Mouse (Mus musculus) left cerebral cortex, adult 9 months (tissue): ENCODE measurements around the gene Macrod2.

Source experiments
- DNase-seq, 2 experiments: peaks; one replicate each; pipeline ENCODE4 v3.0.0; 2022; ENCODE audit warnings: low spot score in 2 of 2

Macrod2 gene

GRCm38 (mm10) chr2:140906123-140906522, 511.0 kb downstream of the Macrod2 start:
- no peak for DNase-seq

GRCm38 (mm10) chr2:140911463-140911862, 516.4 kb downstream of the Macrod2 start:
- no peak for DNase-seq

- no peak for DNase-seq
These were observed 517.1 kb downstream of the Macrod2 start for GRCm38 (mm10) chr2:140912179-140912578.

- no peak for DNase-seq
These were observed 517.8 kb downstream of the Macrod2 start for GRCm38 (mm10) chr2:140912931-140913330.

- no peak for DNase-seq
These were observed 518.7 kb downstream of the Macrod2 start for GRCm38 (mm10) chr2:140913679-140914412.

- DNase-seq: no peak
These were observed 531.8 kb downstream of the Macrod2 start for GRCm38 (mm10) chr2:140926922-140927321.

- DNase-seq: no peak
These were observed 539.4 kb downstream of the Macrod2 start for GRCm38 (mm10) chr2:140934483-140934882.

GRCm38 (mm10) chr2:140949461-140949860, 554.4 kb downstream of the Macrod2 start:
- no peak for DNase-seq

GRCm38 (mm10) chr2:140959246-140959645, 564.1 kb downstream of the Macrod2 start:
- DNase-seq: no peak

- no peak for DNase-seq
These were observed 575.1 kb downstream of the Macrod2 start for GRCm38 (mm10) chr2:140970181-140970580.

GRCm38 (mm10) chr2:140971845-140972244, 576.7 kb downstream of the Macrod2 start:
- DNase-seq: no peak

- DNase-seq: no peak
These were observed 590.7 kb downstream of the Macrod2 start for GRCm38 (mm10) chr2:140985670-140986372.

- no peak for DNase-seq
These were observed 608.7 kb downstream of the Macrod2 start for GRCm38 (mm10) chr2:141003846-141004245.

GRCm38 (mm10) chr2:141004326-141004725, 609.2 kb downstream of the Macrod2 start:
- DNase-seq: no peak

GRCm38 (mm10) chr2:141005616-141006015, 610.5 kb downstream of the Macrod2 start:
- no peak for DNase-seq

GRCm38 (mm10) chr2:141007725-141008124, 612.6 kb downstream of the Macrod2 start:
- peak in 1 of 2 experiments; percentile 2 for DNase-seq

- DNase-seq: peak in 1 of 2 experiments; percentile 9
These were observed 613.3 kb downstream of the Macrod2 start for GRCm38 (mm10) chr2:141008458-141008857.

- no peak for DNase-seq
These were observed 618.5 kb downstream of the Macrod2 start for GRCm38 (mm10) chr2:141013443-141014165.

GRCm38 (mm10) chr2:141022971-141023370, 627.9 kb downstream of the Macrod2 start:
- no peak for DNase-seq

GRCm38 (mm10) chr2:141023916-141024315, 628.8 kb downstream of the Macrod2 start:
- DNase-seq: no peak

GRCm38 (mm10) chr2:141024316-141025043, 629.4 kb downstream of the Macrod2 start:
- no peak for DNase-seq
